Mouse (Mus musculus) ES-E14 (cell line): Measurements from ENCODE around the gene Fkbp6.

Source experiments
- HCFC1 ChIP-seq: IDR thresholded peaks from 2 replicates; pipeline ENCODE4 v1.6.1; 2012; ENCODE audit warnings: low read length, inconsistent platforms, borderline replicate concordance; ENCODE audit not compliant: insufficient read depth
- ZNF384 ChIP-seq: IDR thresholded peaks from 2 replicates; pipeline ENCODE4 v1.6.1; 2012; ENCODE audit warnings: low read depth, low read length, inconsistent platforms

- TF ChIP-seq HCFC1 (no peak), ZNF384 (no peak)
Measured at GRCm38 (mm10) chr5:135399382-135399781, 49.5 kb upstream of the Fkbp6 start.
